Mouse (Mus musculus) forelimb bud, embryonic 11.5 days (tissue): Measurements from ENCODE around the gene Sec13.

Experiments used
- DNase-seq: peaks from one replicate; pipeline ENCODE4 v3.0.0-alpha.2; 2012; ENCODE audit warnings: low read depth, low spot score

The Sec13 gene

GRCm38 (mm10) chr6:113712718-113713117 lies 27.8 kb downstream of the Sec13 start:
- DNase-seq = no peak

- DNase-seq = peak; percentile 23
Measured at GRCm38 (mm10) chr6:113697222-113698205, 43.0 kb downstream of the Sec13 start.

- peak; percentile 97 for DNase-seq
Measured at GRCm38 (mm10) chr6:113696582-113697221, 43.8 kb downstream of the Sec13 start, which contains the start of gene Tatdn2. Gene Tatdn2, plus strand, starts transcription at chr6:113697050.

- peak; percentile 13 for DNase-seq
Measured at GRCm38 (mm10) chr6:113695766-113696355, 44.7 kb downstream of the Sec13 start.

GRCm38 (mm10) chr6:113695203-113695602 lies 45.3 kb downstream of the Sec13 start:
- no peak for DNase-seq

- DNase-seq = no peak
Measured at GRCm38 (mm10) chr6:113693377-113693776, 47.2 kb downstream of the Sec13 start.

GRCm38 (mm10) chr6:113692661-113693133 lies 47.8 kb downstream of the Sec13 start:
- no peak for DNase-seq

- no peak for DNase-seq
Measured at GRCm38 (mm10) chr6:113691084-113691462, 49.5 kb downstream of the Sec13 start.

GRCm38 (mm10) chr6:113690400-113691083 lies 50.0 kb downstream of the Sec13 start:
- DNase-seq = peak; percentile 67

- DNase-seq = peak; percentile 79
Measured at GRCm38 (mm10) chr6:113690008-113690399, 50.5 kb downstream of the Sec13 start.

- no peak for DNase-seq
Measured at GRCm38 (mm10) chr6:113686551-113687125, 53.9 kb downstream of the Sec13 start.

GRCm38 (mm10) chr6:113683081-113683825 lies 57.3 kb downstream of the Sec13 start:
- DNase-seq = no peak

GRCm38 (mm10) chr6:113681271-113681670 lies 59.3 kb downstream of the Sec13 start:
- peak; percentile 71 for DNase-seq

- DNase-seq = no peak
Measured at GRCm38 (mm10) chr6:113679993-113680566, 60.5 kb downstream of the Sec13 start.

- no peak for DNase-seq
Measured at GRCm38 (mm10) chr6:113678246-113679012, 62.1 kb downstream of the Sec13 start.
